Mouse (Mus musculus): Measurements from ENCODE around the gene Mbd6. TPM values are rescaled to one million over a fixed set of nuclear protein-coding genes. Genes with fewer than 3 reads are reported as not detected.

Mbd6 gene
- polyA plus RNA-seq, 1 experiment = 131 TPM

GRCm38 (mm10) chr10:127327461-127328145 is 38.8 kb upstream of the Mbd6 start:
- no peak overlapping the region for H3K4me3 ChIP-seq (replicated peaks; ENCODE audit: control insufficient read depth, low read depth, low read length)
- no peaks in the 10 kb centered on the region; the same call in 1 of the 2 replicates for H3K4me1 ChIP-seq (ENCODE audit: control insufficient read depth, insufficient read depth, low read length)
- TF ChIP-seq CTCF (IDR thresholded peaks at IDR 0.05; ENCODE audit: control insufficient read depth, insufficient read depth, low read length) (no peak), POLR2A (IDR thresholded peaks at IDR 0.05; ENCODE audit: borderline replicate concordance, control insufficient read depth, low read depth, low read length) (no peak)
- 88% methylated on average over 18 of the region's 18 CpGs for WGBS
- no peak overlapping the region for H3K27ac ChIP-seq (ENCODE audit: control insufficient read depth, insufficient read depth, low read depth, low read length, poor library complexity)

GRCm38 (mm10) chr10:127326828-127327227 is 38.0 kb upstream of the Mbd6 start:
- 86% methylated on average over 29 of the region's 29 CpGs for WGBS
- TF ChIP-seq CTCF (IDR thresholded peaks at IDR 0.05; ENCODE audit: control insufficient read depth, insufficient read depth, low read length) (no peak), POLR2A (IDR thresholded peaks at IDR 0.05; ENCODE audit: borderline replicate concordance, control insufficient read depth, low read depth, low read length) (no peak)
- Histone ChIP-seq H3K27ac (ENCODE audit: control insufficient read depth, insufficient read depth, low read depth, low read length, poor library complexity) (peak overlapping the region; percentile 5; the same call in 1 of the 2 replicates), H3K4me3 (replicated peaks; ENCODE audit: control insufficient read depth, low read depth, low read length) (no peak overlapping the region), H3K4me1 (ENCODE audit: control insufficient read depth, insufficient read depth, low read length) (peaks cover 1% of the 10 kb centered on the region; the same call in 1 of the 2 replicates)

DNA sequence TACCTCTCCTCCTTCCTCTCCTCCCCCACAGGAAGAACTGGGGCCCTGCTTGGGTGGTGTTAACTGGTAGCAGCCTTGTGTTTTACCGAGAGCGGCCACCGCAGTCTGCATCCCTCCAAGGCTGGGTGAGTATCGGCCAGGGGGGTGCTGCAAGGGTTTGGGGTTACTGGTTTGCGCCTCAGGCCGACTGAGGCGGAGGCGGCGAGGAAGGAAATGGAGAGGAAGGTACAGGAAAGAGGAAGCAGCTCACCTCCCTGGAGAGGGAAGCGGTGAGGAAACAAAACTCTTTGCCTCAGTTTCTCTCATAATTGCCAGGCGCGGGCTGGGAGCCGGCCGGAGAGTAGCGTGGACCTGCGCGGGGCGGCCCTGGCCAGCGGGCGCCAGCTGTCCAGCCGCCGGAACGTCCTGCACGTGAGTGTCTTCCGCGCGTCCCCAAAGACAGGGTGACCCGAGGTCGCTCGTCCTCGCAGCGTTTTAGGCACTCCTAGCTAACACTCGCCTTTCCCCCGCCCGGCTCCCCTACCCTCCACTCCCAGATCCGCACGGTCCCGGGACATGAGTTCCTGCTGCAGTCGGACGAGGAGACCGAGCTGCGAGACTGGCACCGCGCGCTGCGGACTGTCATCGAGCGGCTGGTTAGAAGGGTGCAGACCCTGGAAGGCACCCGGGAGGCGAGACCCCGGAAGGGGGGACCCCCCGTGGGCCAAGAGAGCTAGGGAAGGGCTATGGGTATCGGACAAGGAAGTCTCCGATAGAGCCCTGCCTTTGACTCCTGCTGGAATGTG is 37.4 kb upstream of the Mbd6 start:
- 43% methylated on average over 54 of the region's 54 CpGs for WGBS
- H3K4me3 ChIP-seq (replicated peaks; ENCODE audit: control insufficient read depth, low read depth, low read length) = peak overlapping the region; percentile 1
- peaks cover 4% of the 10 kb centered on the region; the same call in 1 of the 2 replicates for H3K4me1 ChIP-seq (ENCODE audit: control insufficient read depth, insufficient read depth, low read length)
- TF ChIP-seq POLR2A (IDR thresholded peaks at IDR 0.05; ENCODE audit: borderline replicate concordance, control insufficient read depth, low read depth, low read length) (no peak), CTCF (IDR thresholded peaks at IDR 0.05; ENCODE audit: control insufficient read depth, insufficient read depth, low read length) (no peak)
- H3K27ac ChIP-seq (ENCODE audit: control insufficient read depth, insufficient read depth, low read depth, low read length, poor library complexity) = peak overlapping the region; percentile 7

DNA sequence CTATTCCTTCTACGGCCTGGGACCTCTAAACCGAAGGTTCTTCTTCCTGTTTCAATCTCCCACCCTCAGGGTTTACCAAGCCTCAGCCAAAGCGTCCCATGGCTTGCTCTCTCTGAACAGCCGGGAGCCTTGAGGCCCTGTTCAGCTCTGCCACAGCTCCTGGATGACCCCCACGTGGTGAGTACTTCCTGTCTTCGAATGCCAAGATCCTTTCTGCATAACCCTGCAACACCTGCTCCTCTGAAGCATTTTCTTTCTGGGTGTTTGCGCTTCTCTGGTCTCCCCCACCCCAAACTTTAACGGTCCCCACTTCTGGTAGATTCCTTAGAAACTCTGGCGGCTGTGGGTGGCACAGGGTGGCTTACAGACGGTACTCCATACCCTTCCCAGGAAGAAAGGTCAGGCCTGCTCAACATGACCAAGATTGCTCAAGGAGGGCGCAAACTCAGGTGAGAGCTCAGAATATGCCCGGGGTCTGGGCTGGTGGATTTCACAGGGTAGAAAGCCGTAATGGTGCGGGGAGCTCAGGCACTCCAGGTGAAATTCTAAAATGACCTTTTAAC is 36.7 kb upstream of the Mbd6 start:
- H3K27ac ChIP-seq (ENCODE audit: control insufficient read depth, insufficient read depth, low read depth, low read length, poor library complexity) = peak overlapping the region; percentile 7
- peak overlapping the region; percentile 3 for H3K4me3 ChIP-seq (replicated peaks; ENCODE audit: control insufficient read depth, low read depth, low read length)
- H3K4me1 ChIP-seq (ENCODE audit: control insufficient read depth, insufficient read depth, low read length) = peaks cover 4% of the 10 kb centered on the region; the same call in 1 of the 2 replicates
- WGBS = 12% methylated on average over 14 of the region's 14 CpGs
- no peak for TF ChIP-seq POLR2A (IDR thresholded peaks at IDR 0.05; ENCODE audit: borderline replicate concordance, control insufficient read depth, low read depth, low read length)

DNA sequence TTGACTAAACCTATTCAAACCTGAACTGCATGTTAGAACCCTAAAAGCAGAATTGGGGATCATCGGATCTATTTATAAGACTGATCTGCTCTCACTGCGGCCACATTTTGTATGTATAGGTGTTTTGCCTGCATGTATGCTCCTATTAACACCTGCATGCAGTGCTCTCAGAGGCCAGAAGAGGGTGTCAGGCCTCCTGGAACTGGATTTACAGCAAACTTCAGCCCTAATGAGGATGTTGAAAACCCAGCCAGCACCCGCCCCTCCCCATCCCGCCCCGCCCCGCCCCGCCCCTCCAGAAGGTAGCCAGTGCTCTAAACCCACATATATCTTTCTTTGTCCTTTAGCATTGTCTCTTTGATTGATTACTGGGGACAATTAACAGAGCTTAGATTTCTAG is 35.7 kb upstream of the Mbd6 start:
- Histone ChIP-seq H3K4me1 (ENCODE audit: control insufficient read depth, insufficient read depth, low read length) (peaks cover 4% of the 10 kb centered on the region; the same call in 1 of the 2 replicates), H3K27ac (ENCODE audit: control insufficient read depth, insufficient read depth, low read depth, low read length, poor library complexity) (peak overlapping the region; percentile 96; the same call in 1 of the 2 replicates), H3K4me3 (replicated peaks; ENCODE audit: control insufficient read depth, low read depth, low read length) (peak overlapping the region; percentile 79)
- 1% methylated on average over 7 of the region's 7 CpGs for WGBS
- no peak for TF ChIP-seq POLR2A (IDR thresholded peaks at IDR 0.05; ENCODE audit: borderline replicate concordance, control insufficient read depth, low read depth, low read length)
- TF ChIP-seq CTCF (IDR thresholded peaks at IDR 0.05; ENCODE audit: control insufficient read depth, insufficient read depth, low read length) = peak; percentile 65

DNA sequence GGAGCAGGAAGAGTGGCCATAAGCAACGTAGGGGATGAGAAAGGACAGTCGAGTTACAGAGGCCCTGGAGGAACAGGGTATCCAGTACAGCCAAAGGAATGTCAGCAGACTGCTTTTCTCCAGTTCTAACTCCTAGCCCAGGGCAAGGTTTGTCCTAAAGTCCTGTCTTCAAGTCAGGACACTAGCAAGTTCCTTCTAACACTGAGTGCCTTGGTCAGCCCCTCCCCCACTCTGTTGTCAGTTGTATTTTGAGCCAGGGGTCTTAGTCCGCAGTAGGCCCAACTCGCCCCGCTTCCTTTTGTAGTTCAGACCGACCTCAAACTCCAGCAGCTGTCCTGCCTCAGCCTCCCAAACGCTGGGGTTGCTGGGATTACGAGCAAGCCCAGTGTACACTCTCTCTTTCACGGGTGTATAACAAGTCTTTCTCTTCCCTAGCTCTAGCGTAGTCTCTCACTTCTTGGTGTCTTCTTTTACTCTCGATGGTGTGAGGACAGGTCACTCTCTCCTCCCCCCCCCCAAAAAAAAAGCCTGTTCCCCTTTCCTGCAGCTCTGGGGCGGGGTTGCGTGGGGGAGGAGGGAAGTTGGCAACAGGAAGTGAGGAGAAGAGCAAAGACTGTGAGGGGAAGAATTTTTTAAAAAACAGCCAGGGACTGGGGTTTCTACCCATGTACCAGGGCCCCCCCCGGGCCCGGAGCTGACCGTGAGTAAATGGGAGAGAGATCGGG is 34.5 kb upstream of the Mbd6 start:
- Histone ChIP-seq H3K4me3 (replicated peaks; ENCODE audit: control insufficient read depth, low read depth, low read length) (peak overlapping the region; percentile 79), H3K27ac (ENCODE audit: control insufficient read depth, insufficient read depth, low read depth, low read length, poor library complexity) (peak overlapping the region; percentile 96), H3K4me1 (ENCODE audit: control insufficient read depth, insufficient read depth, low read length) (peaks cover 4% of the 10 kb centered on the region; the same call in 1 of the 2 replicates)
- 9% methylated on average over 17 of the region's 17 CpGs for WGBS
- TF ChIP-seq CTCF (IDR thresholded peaks at IDR 0.05; ENCODE audit: control insufficient read depth, insufficient read depth, low read length) (no peak), POLR2A (IDR thresholded peaks at IDR 0.05; ENCODE audit: borderline replicate concordance, control insufficient read depth, low read depth, low read length) (no peak)

DNA sequence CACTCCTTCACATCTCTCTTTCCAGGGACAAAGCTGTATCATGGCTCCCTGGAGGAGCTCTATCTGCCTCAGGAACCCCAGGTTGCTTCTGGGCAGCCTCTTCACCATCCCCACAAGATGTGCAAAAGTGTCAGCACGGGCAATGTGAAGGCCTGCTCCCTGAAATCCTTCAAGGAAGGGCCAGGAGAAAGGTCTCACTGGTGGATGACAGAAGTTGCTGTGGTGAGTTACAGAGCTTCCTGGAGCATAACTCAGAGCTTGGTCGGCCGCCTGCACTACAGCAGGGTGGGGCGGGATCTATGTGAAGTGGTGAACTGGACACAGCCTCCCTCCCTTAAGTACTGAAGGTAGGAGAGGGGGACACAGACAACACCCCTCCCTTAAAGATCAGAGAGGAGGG is 33.9 kb upstream of the Mbd6 start:
- peaks cover 6% of the 10 kb centered on the region; the same call in 1 of the 2 replicates for H3K4me1 ChIP-seq (ENCODE audit: control insufficient read depth, insufficient read depth, low read length)
- WGBS = 33% methylated on average over 4 of the region's 4 CpGs
- peak overlapping the region; percentile 79 for H3K4me3 ChIP-seq (replicated peaks; ENCODE audit: control insufficient read depth, low read depth, low read length)
- H3K27ac ChIP-seq (ENCODE audit: control insufficient read depth, insufficient read depth, low read depth, low read length, poor library complexity) = peak overlapping the region; percentile 96
- TF ChIP-seq CTCF (IDR thresholded peaks at IDR 0.05; ENCODE audit: control insufficient read depth, insufficient read depth, low read length) = no peak
- no peak for TF ChIP-seq POLR2A (IDR thresholded peaks at IDR 0.05; ENCODE audit: borderline replicate concordance, control insufficient read depth, low read depth, low read length)

All from bone marrow, adult 2 months (tissue).